ENCODE assay signal across 9 mouse cellular contexts in genomic region chr1:165193426-165193825, GRCm38 (mm10). TPM values are rescaled to one million over a fixed set of nuclear protein-coding genes. Genes with fewer than 3 reads are reported as not detected.
DNase-seq lines count a peak whose midpoint lies in the region; ATAC-seq and TF ChIP-seq lines count a peak whose summit lies in the region.
"Had no signal": no experiment of that assay in that cellular context is flagged by ENCODE, and none has a peak within 500 bp of the region (broad histone marks: within the 10 kb centered on the region; RNA-seq: fewer than 3 reads in every experiment).

No protein-coding gene starts in this region.

- peaks cover 2% of the 10 kb centered on the region; the same call in 1 of the 2 replicates for H3K79me2 ChIP-seq in heart, adult 2 months (replicated peaks; ENCODE audit: control insufficient read depth, insufficient read depth, low read length)

- no peak for TF ChIP-seq POLR2A in heart, adult 2 months (IDR thresholded peaks at IDR 0.05; ENCODE audit: insufficient read depth, low read depth, low read length)

- 18% methylated on average over 7 of the region's 7 CpGs for WGBS in heart, adult 2 months
- WGBS in heart, embryonic 16.5 days: 12% methylated on average over 7 of the region's 7 CpGs

- H3K9ac ChIP-seq in heart, adult 2 months (ENCODE audit: low read depth, low read length): peak overlapping the region; percentile 87
- peak overlapping the region; percentile 79 for H3K9ac ChIP-seq in heart, embryonic 16.5 days (ENCODE audit: low read length)

- TF ChIP-seq EP300 in heart, adult 2 months (IDR thresholded peaks at IDR 0.05; ENCODE audit: insufficient read depth, low read depth, low read length): no peak

- H3K9me3 ChIP-seq in E14TG2a.4 (ENCODE audit: low read length): no peaks in the 10 kb centered on the region
- no peaks in the 10 kb centered on the region for H3K9me3 ChIP-seq in heart, embryonic 16.5 days (replicated peaks; ENCODE audit: control insufficient read depth, low read length)

- H3K27ac ChIP-seq in heart, adult 2 months: peak overlapping the region; percentile 75
- H3K27ac ChIP-seq in heart, embryonic 16.5 days (ENCODE audit: low read length): peak overlapping the region; percentile 93

- no peaks in the 10 kb centered on the region for H3K27me3 ChIP-seq in heart, adult 2 months (ENCODE audit: control insufficient read depth, insufficient read depth, low read length)
- H3K27me3 ChIP-seq in E14TG2a.4 (ENCODE audit: insufficient read depth, low read length): peaks cover 3% of the 10 kb centered on the region; the same call in 1 of the 2 replicates
- H3K27me3 ChIP-seq in heart, embryonic 16.5 days (ENCODE audit: control insufficient read depth, insufficient read depth, low read length): no peaks in the 10 kb centered on the region

- no peak for TF ChIP-seq CTCF in heart, adult 2 months (IDR thresholded peaks at IDR 0.05)
- no peak for TF ChIP-seq CTCF in E14TG2a.4 (conservative IDR thresholded peaks at IDR 0.05; ENCODE audit: low read length)

- peak overlapping the region; percentile 83 for H3K4me2 ChIP-seq in heart, embryonic 16.5 days (ENCODE audit: low read depth, low read length)

- H3K4me3 ChIP-seq in heart, adult 2 months: peak overlapping the region; percentile 91
- peak overlapping the region; percentile 92 for H3K4me3 ChIP-seq in E14TG2a.4 (replicated peaks; ENCODE audit: low read length)
- peak overlapping the region; percentile 90 for H3K4me3 ChIP-seq in heart, embryonic 16.5 days (ENCODE audit: low read length)

- intact Hi-C loops in heart, adult 2 months (cut with DNase I): no loop called here
- intact Hi-C loops in left cerebral cortex, postnatal 14 days (cut with DNase I): no loop called here

- ATAC-seq in heart, embryonic 16.5 days (replicated peaks; ENCODE audit: extremely low read depth, insufficient read depth, low FRiP score): no peak
- ATAC-seq in megakaryocyte progenitor cell, adult 5-6 weeks (replicated peaks; ENCODE audit: poor library complexity): 0 out of 2 replicates have a peak, but pooled peaks have one; percentile 11

- peaks cover 9% of the 10 kb centered on the region for H3K4me1 ChIP-seq in heart, adult 2 months (ENCODE audit: control insufficient read depth, insufficient read depth, low read length)
- H3K4me1 ChIP-seq in E14TG2a.4 (replicated peaks; ENCODE audit: low read depth, low read length): peaks cover 60% of the 10 kb centered on the region
- peaks cover 27% of the 10 kb centered on the region for H3K4me1 ChIP-seq in heart, embryonic 16.5 days (ENCODE audit: control insufficient read depth, insufficient read depth, low read length)

- H3K36me3 ChIP-seq in heart, adult 2 months (ENCODE audit: control insufficient read depth, insufficient read depth, low read length): peaks cover 3% of the 10 kb centered on the region; the same call in 1 of the 2 replicates
- H3K36me3 ChIP-seq in E14TG2a.4 (ENCODE audit: insufficient read depth, low read length): no peaks in the 10 kb centered on the region
- H3K36me3 ChIP-seq in heart, embryonic 16.5 days (ENCODE audit: control insufficient read depth, insufficient read depth): no peaks in the 10 kb centered on the region

- no peak for DNase-seq in heart, adult 2 months
- no peak for DNase-seq in heart, adult 11 months
- DNase-seq in left cerebral cortex, postnatal 14 days (ENCODE audit: low spot score in 2 of 2): no peak
- DNase-seq in cerebellum, adult 8-10 months: no peak
- no peak for DNase-seq in thymus, postnatal 0 days (ENCODE audit: low spot score)

RNA-seq across cellular contexts. Expression of gene Sft2d2, which starts 0.8 kb away (rescaled TPM):
- 10 to 100 TPM; 14.1 to 14.9 TPM for total RNA-seq in heart, adult 2 months (2021)
- 19.7 and 33.9 TPM in 2 replicates for polyA plus RNA-seq in heart, adult 2 months (2012; rRNA removed)
- polyA plus RNA-seq in heart, embryonic 16.5 days (2015; fragmentation: Nextera tagmentation; extraction: Ambion mirVana): 19.2 and 19.6 TPM in 2 replicates
- total RNA-seq in megakaryocyte progenitor cell, adult 5-6 weeks (2015): 22.2 and 26.2 TPM in 2 replicates
- total RNA-seq in megakaryocyte progenitor cell, adult 5-6 weeks (2017): 24.7 and 25.7 TPM in 2 replicates
- 1 to 10 TPM; 8.1 to 9.5 TPM for total RNA-seq in left cerebral cortex, postnatal 14 days (2021)
- polyA plus RNA-seq in thymus, postnatal 0 days (2015; fragmentation: Nextera tagmentation; extraction: Ambion mirVana): 21.6 and 22.8 TPM in 2 replicates

RNA-seq across cellular contexts. Expression of gene Tbx19, which starts 32.9 kb away (rescaled TPM):
- not detected for total RNA-seq in heart, adult 2 months (2021)
- not detected in 2 replicates for polyA plus RNA-seq in heart, adult 2 months (2012; rRNA removed)
- 0.09 and 0.53 TPM in 2 replicates for polyA plus RNA-seq in heart, embryonic 16.5 days (2015; fragmentation: Nextera tagmentation; extraction: Ambion mirVana)
- total RNA-seq in megakaryocyte progenitor cell, adult 5-6 weeks (2015): not detected in 2 replicates
- total RNA-seq in megakaryocyte progenitor cell, adult 5-6 weeks (2017): 0.12 TPM in 1 of 2 replicates, not detected in the other
- not detected for total RNA-seq in left cerebral cortex, postnatal 14 days (2021)
- polyA plus RNA-seq in thymus, postnatal 0 days (2015; fragmentation: Nextera tagmentation; extraction: Ambion mirVana): 2.8 and 3.9 TPM in 2 replicates
- total RNA-seq: gastrocnemius, adult 8-10 months had no signal

RNA-seq across cellular contexts. Expression of gene Tiprl, which starts 43.4 kb away (rescaled TPM):
- 10 to 100 TPM; 36.1 to 37.2 TPM for total RNA-seq in heart, adult 2 months (2021)
- 17.6 and 22.5 TPM in 2 replicates for polyA plus RNA-seq in heart, adult 2 months (2012; rRNA removed)
- 93.4 and 94.0 TPM in 2 replicates for polyA plus RNA-seq in heart, embryonic 16.5 days (2015; fragmentation: Nextera tagmentation; extraction: Ambion mirVana)
- total RNA-seq in megakaryocyte progenitor cell, adult 5-6 weeks (2015): 41.4 and 43.0 TPM in 2 replicates
- 56.5 and 72.8 TPM in 2 replicates for total RNA-seq in megakaryocyte progenitor cell, adult 5-6 weeks (2017)
- total RNA-seq in left cerebral cortex, postnatal 14 days (2021): 10 to 100 TPM; 65.1 to 67.6 TPM
- 104 and 113 TPM in 2 replicates for polyA plus RNA-seq in thymus, postnatal 0 days (2015; fragmentation: Nextera tagmentation; extraction: Ambion mirVana)
